Mouse (Mus musculus) spleen, postnatal 36 days (tissue): ENCODE measurements around the gene Galnt16.

Experiments used
- DNase-seq, 2 experiments: peaks; one replicate each; pipeline ENCODE4 v3.0.0; 2022; ENCODE audit warnings: low spot score in 2 of 2, mixed read lengths in 1 of 2

The Galnt16 gene

DNA sequence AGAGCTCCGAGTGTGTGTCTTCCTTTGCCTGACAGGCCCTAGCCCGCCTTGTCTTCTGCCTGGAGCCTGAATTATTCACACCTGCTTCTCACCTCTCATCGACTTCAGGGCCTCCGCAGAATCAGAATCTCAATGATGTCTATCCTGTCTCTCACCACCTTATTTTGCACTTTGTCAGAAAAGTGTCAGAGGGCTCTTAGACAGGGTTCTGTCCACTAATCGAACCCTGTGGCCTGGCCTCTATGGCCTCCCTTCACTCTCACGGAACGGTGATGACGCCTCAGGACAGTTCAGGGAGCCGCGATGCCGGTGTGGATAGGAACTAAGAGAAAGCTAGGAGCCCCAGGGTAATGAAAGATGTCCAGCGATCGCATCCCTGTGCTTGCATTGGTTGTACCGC, at the start of gene Galnt16:
TSS of gene Galnt16 (plus strand) at position 301 of the 400 bp plus-strand sequence.
- DNase-seq = no peak

GRCm38 (mm10) chr12:80470206-80470605, 47.9 kb upstream of the Galnt16 start:
- DNase-seq = no peak

- no peak for DNase-seq
Measured at GRCm38 (mm10) chr12:80471926-80472325, 46.2 kb upstream of the Galnt16 start.

DNA sequence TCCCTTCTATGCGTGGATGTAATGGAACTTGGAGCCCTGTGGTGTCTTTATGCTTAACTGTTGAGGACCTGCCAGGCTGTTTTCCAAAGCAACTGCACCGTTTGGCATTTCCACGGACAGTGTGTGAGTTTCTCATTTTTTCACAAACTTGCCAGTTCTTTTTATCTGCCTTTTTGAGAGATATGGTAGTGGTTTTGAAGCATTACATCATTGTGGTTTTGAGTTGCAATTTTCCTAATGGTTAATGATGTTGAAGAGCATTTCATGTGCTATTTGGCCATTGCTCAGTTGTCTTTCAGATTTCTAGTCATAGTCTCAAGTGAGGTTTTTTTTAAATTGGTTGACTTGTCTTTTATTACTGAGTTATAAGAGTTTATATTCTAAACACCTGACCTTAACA, 44.3 kb upstream of the Galnt16 start:
- DNase-seq = no peak

- DNase-seq = no peak
Measured at GRCm38 (mm10) chr12:80479986-80480385, 38.1 kb upstream of the Galnt16 start.

- DNase-seq = no peak
Measured at GRCm38 (mm10) chr12:80483397-80483796, 34.7 kb upstream of the Galnt16 start.

DNA sequence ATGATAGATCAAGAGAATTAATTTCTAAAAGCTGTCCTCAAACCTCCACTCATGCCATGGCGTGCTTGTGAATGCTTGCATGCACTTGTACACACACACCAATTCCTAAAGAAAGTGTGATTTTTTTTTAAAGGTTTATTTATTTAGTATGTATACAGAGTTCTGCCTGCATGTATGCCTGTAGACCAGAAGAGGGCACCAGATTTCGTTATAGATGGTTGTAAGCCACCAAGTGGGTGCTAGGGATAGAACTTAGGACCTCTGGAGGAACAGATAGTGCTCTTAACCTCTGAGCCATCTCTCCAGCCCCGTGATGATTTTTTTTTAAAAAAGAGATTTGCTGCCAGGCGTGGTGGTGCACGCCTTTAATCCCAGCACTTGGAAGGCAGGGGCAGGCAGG, 24.8 kb upstream of the Galnt16 start:
- no peak for DNase-seq

- no peak for DNase-seq
Measured at GRCm38 (mm10) chr12:80495691-80496090, 22.4 kb upstream of the Galnt16 start.

GRCm38 (mm10) chr12:80498356-80498755, 19.7 kb upstream of the Galnt16 start:
- no peak for DNase-seq

DNA sequence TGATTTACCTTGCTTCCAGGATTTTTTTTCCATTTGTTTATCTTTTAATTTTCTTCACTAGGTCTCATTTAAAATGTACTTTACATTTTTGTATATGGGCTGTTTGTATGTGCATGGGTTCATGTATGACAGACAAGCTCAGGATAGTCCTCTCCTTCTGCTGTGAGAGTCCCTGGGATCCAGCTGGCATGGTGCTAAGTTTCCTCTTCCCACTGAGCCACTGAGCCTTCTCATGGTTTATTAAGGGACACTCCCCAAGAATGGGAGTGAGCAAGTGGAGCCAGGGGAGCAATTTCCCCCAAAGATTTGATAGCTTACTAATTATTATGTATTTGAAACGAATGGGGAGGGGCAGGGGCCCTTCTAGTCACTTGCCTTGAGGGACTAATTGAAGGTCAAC, 17.6 kb upstream of the Galnt16 start:
- DNase-seq = no peak

GRCm38 (mm10) chr12:80504718-80505117, 13.4 kb upstream of the Galnt16 start:
- no peak for DNase-seq

DNA sequence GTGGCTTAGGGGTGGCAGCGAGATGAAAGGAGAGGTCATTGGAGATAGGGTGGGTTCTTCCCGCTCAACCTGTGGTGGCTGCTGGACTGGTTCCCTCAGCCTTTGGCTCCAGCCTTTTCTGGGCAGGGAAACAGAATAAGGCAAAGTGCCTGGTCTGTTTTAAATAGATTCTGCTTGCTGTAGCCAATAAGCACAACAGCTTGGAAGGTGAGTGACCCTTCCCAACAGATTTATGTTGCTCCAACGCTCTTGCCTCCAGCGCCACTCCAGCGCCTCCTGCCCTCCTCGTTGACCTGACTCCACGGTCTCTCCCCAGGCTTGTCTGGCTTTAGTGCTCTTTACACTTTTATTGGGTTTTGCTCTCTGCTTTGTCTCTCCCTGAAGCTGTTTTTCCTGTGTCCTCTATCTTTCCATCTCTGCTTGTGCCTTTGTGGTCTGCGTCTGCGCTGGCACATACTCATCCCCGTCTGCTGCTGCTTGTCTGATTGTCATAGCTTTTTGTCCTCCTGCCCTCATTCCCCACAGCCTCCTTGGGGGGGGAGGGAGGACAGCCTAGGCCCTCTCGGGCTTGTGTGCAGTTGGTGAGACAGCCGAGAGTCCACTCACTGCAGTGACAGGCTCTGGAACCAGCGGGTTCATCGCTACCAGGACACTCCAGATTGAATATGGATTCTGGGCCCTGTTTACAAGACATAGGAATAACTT, 10.9 kb upstream of the Galnt16 start:
- no peak for DNase-seq

- DNase-seq = no peak
Measured at GRCm38 (mm10) chr12:80518393-80518756, 298 bp downstream of the Galnt16 start.

DNA sequence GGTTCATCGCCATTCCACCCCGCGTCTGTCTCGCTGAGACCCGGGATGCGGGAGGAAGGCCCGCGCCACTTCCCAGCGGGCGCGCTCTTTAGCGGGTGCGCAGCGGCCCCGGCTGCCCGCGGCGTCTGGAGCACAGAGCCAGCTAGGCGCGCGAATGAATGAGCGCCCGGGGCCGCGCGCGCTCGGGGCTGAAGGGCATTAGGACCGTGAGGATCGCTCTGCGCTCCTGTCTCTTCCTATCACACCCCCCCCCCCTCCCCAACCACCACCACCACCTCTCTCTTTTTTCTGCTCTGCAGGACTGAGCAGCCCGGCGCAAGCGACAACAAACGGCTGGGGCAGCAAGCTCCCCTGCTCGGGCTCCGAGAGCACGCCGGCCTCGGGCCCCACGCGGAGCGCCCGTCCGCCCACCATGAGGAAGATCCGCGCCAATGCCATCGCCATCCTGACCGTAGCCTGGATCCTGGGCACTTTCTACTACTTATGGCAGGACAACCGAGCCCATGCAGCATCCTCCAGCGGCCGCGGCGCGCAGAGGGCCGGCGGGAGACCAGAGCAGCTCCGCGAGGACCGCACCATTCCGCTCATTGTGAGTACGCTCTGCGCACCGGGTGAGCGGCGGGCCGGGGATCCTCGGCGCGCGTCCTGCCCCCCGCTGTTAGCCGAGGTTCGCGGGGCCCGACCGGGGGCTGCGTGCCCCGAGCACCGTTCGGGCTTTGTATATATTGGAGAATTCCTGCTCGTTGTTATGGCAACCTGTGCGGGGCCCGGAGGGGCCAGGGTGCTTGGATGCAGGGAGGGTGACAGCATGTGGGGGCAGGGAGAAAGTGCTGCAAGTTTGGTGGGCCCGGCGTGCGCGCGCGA, 912 bp downstream of the Galnt16 start:
- no peak for DNase-seq

DNA sequence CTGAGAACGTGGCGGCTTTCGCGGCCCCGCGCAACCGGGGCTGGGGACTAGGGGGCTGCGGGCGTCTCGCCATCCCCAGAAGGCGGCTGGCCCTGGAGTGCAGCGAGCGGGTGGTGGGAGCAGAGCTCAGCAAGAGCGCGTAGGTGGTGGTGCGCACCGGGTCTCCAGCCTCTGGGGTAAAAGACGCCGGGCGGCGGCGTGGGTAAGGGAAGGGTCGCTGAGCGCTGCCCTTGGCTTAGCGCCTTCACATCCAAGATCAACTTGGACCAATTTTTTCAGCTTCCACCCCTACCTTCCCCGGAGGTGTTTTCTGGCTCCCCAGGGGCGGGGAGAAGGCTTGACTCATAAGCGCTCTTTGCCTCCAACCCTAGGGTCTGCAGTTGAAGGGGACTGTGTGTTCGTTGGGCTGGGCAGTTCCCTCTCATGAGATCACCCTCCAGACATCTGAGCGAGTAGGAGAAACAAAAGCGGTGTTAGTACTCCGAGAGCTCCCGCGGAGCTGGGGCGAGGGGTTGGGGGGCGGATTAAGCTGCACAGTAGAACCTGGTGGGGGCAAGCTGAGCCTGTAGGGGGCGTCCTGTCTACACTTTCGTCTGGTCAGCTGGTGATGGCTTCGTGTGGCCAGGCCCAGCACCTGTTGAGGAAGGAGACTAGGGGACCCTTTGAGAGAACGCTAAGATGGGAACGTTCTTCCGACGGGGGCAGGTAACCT, 1.7 kb downstream of the Galnt16 start:
- no peak for DNase-seq

- DNase-seq = no peak
Measured at GRCm38 (mm10) chr12:80522006-80522405, 3.9 kb downstream of the Galnt16 start.

DNA sequence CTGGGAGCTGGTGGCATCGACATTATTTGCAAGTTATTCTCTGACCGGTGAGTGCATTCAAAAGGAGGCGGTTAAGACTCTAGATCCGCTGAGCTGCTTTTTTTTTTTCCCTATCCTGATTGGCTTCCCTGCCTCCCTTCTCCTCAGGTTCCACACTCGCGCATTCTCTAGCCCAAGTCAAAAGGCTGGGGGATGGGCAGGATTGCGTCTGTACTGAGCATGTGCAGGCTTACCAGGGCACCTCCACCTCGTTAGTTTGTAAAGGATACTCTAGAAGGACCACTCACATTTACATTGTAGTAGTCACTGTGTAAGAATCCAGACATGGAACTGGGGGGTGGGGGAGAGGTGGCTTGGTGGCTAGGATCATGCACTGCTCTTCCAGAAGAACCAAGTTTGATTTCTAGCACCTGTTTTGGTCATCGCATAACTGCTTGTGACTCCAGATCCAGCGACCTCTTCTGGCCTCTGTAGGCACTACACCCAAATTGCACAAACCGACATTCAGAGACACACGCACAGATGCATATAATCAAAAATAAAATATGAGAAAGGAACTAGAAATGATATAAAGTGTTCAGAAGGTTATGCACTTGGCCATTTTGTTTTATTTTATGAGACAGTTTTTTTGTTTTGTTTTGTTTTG, 6.3 kb downstream of the Galnt16 start:
- no peak for DNase-seq

- no peak for DNase-seq
Measured at GRCm38 (mm10) chr12:80525513-80525912, 7.4 kb downstream of the Galnt16 start.

DNA sequence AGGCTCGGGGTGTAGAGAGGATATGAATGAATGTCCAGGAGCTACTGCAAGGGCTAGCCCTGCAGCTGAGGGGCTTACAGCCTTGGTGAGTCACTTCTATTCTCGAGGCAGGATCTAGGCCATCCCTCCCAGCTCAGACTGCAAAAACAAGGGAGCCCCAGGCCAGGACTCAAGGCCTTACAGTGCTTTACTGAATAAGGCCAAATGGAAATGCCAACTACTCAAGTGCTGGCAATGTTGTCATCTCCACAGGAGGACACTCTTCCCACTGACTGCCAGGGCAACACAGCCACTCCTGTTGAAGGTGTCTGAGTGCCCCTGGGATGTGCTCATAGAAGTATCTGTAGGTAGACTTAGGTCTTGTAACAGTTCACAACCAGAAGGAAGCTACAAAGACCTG, 8.4 kb downstream of the Galnt16 start:
- no peak for DNase-seq

GRCm38 (mm10) chr12:80527727-80528389, 9.8 kb downstream of the Galnt16 start:
- no peak for DNase-seq

DNA sequence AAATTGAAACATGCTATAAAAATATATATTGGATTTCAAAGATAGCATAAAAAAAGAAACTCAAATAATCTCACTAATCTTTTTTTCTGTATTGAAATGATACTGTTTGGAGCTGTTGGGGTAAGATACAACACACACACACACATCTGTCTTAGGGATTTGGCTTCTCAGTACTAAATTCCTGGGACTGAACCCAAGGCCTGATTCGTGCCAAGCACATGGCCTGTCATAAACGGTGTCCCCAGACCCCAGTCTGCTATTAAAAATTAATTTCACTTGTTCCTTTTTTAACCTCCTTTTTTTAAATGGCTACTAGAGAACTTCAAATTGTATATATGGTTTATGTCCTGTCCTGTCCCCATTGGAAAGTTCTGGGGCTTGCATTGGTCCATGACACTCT, 12.0 kb downstream of the Galnt16 start:
- DNase-seq = no peak
